Mouse (Mus musculus) 416B (cell line): ENCODE measurements at regions not wholly inside any gene's neighbourhood (a gene's known extent, or its start where the extent isn't known, plus 50 kb on each side); places are given as distances from the start of the nearest gene placed in this dataset.
A peak's percentile ranks its signal among the peaks of the same experiment; 100 is the strongest.

Source experiments
- DNase-seq: peaks from one replicate; pipeline ENCODE4 v3.0.0; 2011; ENCODE audit warnings: low read depth

GRCm38 (mm10) chr12:25224644-25225043 lies 127.7 kb upstream of the Id2 start:
- no peak for DNase-seq

- no peak for DNase-seq
These were observed 127.3 kb upstream of the Id2 start for GRCm38 (mm10) chr12:25224201-25224600.

- DNase-seq: no peak
These were observed 126.6 kb upstream of the Id2 start for GRCm38 (mm10) chr12:25223539-25223938.

- DNase-seq: no peak
These were observed 123.8 kb upstream of the Id2 start for GRCm38 (mm10) chr12:25220780-25221106.

- no peak for DNase-seq
These were observed 123.3 kb upstream of the Id2 start for GRCm38 (mm10) chr12:25220096-25220779.

GRCm38 (mm10) chr12:25219546-25219945 lies 122.6 kb upstream of the Id2 start:
- DNase-seq: no peak

- peak; percentile 40 for DNase-seq
These were observed 120.0 kb upstream of the Id2 start for GRCm38 (mm10) chr12:25216792-25217516.

GRCm38 (mm10) chr12:25215266-25215665 lies 118.3 kb upstream of the Id2 start:
- no peak for DNase-seq

- no peak for DNase-seq
These were observed 117.0 kb upstream of the Id2 start for GRCm38 (mm10) chr12:25213782-25214478.

- no peak for DNase-seq
These were observed 114.4 kb upstream of the Id2 start for GRCm38 (mm10) chr12:25211331-25211730.

- no peak for DNase-seq
These were observed 113.7 kb upstream of the Id2 start for GRCm38 (mm10) chr12:25210597-25210996.

- DNase-seq: no peak
These were observed 112.4 kb upstream of the Id2 start for GRCm38 (mm10) chr12:25209333-25209728.

- DNase-seq: peak; percentile 89
These were observed 111.9 kb upstream of the Id2 start for GRCm38 (mm10) chr12:25208670-25209332.

GRCm38 (mm10) chr12:25203371-25204067 lies 106.6 kb upstream of the Id2 start:
- peak; percentile 44 for DNase-seq

GRCm38 (mm10) chr12:25200161-25200560 lies 103.2 kb upstream of the Id2 start:
- peak; percentile 83 for DNase-seq

GRCm38 (mm10) chr12:25197757-25198156 lies 100.8 kb upstream of the Id2 start:
- DNase-seq: no peak

- DNase-seq: no peak
These were observed 99.1 kb upstream of the Id2 start for GRCm38 (mm10) chr12:25196022-25196421.

- no peak for DNase-seq
These were observed 95.3 kb upstream of the Id2 start for GRCm38 (mm10) chr12:25192216-25192615.

GRCm38 (mm10) chr12:25190360-25190759 lies 93.4 kb upstream of the Id2 start:
- DNase-seq: peak; percentile 98

- DNase-seq: peak; percentile 97
These were observed 92.3 kb upstream of the Id2 start for GRCm38 (mm10) chr12:25189174-25189761.

- no peak for DNase-seq
These were observed 91.6 kb upstream of the Id2 start for GRCm38 (mm10) chr12:25188556-25188955.

- peak; percentile 85 for DNase-seq
These were observed 90.3 kb upstream of the Id2 start for GRCm38 (mm10) chr12:25187216-25187615.
